Mouse (Mus musculus) erythroid progenitor cell, adult 5-6 weeks (primary cell): ENCODE results near the gene Ros1. TPM values are rescaled to one million over a fixed set of nuclear protein-coding genes. Genes with fewer than 3 reads are reported as not detected.

ENCODE experiments used
- ATAC-seq: replicated peaks from 2 replicates; pipeline ENCODE4 v1.8.0; 2016; ENCODE audit warnings: moderate number of reproducible peaks, mild to moderate bottlenecking, moderate TSS enrichment, inconsistent platforms; ENCODE audit not compliant: poor library complexity, low FRiP score, severe bottlenecking
- total RNA-seq, 2 experiments: library from RNA; stranded (forward) in 1 of 2; stranded (reverse) in 1 of 2; fragments of 150-400 nt in 1 of 2; fragments of 186-747, 209-891 nt in 1 of 2; gene quantifications; 2 replicates each; pipeline versions ENCODE4 v1.2.3 to v1.2.4; 2015 to 2017; ENCODE audit warnings: low replicate concordance in 2 of 2

Ros1 gene
- not detected in 2 replicates for total RNA-seq (2015; ENCODE audit: low replicate concordance)
- not detected in 2 replicates for total RNA-seq (2017; ENCODE audit: low replicate concordance)

DNA sequence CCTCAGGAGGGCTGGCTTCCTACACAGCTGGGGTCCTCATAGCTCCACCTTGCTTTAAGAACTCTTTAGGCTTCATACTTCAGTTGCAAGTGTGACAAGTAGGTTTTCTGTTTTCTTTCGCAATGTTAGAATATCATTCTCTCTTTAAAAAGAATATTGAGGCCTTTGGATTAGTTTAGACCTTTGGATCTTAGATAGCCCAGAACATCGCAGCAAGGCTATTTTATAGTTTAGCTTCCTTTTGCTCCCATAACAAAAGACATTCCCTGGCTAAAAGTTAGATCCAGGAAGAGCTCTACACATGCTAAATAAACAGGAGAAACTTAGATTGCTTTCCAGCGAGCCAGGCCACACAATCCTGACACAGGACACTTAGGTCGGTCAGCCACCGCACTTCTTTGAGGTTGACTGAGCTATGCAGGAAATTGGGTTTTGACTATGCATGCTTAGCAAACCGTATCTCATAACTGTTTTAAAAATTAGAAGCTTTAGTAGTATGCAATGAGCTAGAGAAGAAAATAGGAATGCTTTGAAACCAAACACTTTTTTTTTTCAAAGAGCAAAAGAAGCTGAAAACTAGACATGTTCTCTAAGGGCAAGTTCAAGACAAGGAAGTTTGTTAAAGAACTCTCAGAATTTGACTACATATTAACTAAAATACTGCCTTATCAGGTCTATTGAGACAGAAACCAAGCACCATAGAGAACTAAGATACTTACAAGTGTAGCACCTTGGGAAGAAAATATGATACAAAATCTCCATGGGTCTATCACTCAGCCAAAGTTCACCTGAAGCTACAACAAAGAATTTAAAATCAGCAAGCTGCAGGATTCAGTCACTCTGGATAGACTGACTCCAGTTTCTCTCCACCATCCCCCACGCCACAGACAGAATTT is at the start of gene Ros1:
Ros1 (minus strand) TSS at position 288 of the 896 bp plus-strand sequence.
- no peak for ATAC-seq

GRCm38 (mm10) chr10:52242680-52243323 is 47.8 kb upstream of the Ros1 start:
- no peak for ATAC-seq

- ATAC-seq: no peak
Observed at GRCm38 (mm10) chr10:52242015-52242414, 47.0 kb upstream of the Ros1 start.

- no peak for ATAC-seq
Observed at GRCm38 (mm10) chr10:52235461-52235860, 40.4 kb upstream of the Ros1 start.

GRCm38 (mm10) chr10:52234654-52234981 is 39.6 kb upstream of the Ros1 start:
- ATAC-seq: no peak

DNA sequence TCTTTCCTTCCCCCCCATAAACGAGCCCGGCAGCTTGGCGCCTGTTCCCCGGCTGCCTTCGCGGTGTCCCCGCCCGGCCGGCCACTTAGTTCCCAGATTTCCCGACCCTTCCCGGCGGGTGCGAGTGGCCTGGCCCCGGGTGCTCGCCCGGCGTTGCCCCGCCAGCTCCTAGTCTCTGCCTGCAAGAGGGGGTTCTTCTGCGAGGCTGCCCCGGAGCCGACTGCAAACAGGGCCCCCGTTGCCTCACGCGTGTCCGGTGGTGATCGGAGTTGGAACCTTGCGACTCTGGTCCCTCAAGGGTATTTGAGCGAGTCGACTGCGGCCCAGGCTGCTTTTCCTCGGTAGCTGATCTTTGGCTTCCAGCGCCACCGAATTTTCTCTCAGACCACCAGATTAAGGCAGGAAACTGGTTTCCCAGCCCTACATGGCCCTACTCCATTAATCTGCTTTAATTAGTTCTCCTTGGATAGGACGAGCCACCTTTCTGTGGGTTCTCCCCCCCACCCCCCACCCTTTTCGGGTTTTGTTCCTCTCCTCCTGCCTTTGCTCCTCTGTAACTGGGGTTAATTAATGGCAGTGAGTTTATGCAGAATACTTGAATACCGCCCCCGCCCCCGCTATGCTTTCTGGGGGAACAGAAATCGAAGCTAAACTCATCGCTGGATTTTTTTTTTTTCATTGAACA is 39.1 kb upstream of the Ros1 start:
- no peak for ATAC-seq

GRCm38 (mm10) chr10:52233301-52233968 is 38.4 kb upstream of the Ros1 start, which contains the start of gene Dcbld1:
Dcbld1 (plus strand) TSS chr10:52233619.
- no peak for ATAC-seq

DNA sequence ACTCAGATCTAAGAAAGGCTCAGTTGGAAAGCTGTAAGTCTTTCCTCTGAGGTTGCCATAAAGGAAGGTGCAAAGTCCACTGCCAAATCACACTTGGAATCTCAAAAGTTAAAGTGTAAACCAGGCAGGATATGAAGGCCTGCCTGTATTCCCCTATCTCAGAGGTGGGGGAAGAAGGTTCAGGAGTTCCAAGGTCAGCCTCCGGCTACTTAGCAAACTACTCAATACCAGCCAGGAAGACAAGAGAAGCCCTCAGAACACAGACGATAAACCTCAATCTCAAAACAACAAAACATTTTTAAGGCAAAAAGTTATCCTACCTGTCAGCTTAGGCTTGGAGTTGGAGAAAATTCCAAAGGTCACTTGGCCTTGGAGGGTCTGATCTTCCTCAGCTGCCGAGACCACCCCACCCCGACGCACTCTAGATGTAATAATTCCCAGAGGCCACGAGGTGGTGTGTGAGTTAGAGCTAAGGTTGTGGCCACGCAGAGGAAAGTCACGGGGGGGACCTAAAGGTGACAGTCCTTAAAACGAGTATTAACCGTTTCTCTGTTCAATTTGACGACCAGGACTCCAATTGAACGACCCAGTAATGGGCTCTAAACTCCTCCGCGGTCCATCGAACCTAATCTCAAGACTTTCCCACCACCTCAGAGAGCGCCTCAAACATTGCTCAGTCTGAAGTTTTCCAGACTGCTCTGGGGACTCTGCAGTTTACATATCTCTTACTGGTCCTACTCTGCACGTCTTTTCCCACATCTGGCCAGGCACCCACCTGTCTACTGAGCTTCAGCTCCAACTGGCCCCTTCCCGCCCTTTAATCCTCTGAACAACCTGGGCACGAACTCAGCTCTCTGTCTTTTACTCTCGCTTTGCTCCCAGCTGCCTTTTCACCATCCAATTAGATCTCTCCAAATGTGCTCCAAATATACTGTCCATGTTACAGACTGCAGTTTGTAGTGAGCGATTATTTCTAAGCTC is 37.4 kb upstream of the Ros1 start:
- ATAC-seq: no peak

DNA sequence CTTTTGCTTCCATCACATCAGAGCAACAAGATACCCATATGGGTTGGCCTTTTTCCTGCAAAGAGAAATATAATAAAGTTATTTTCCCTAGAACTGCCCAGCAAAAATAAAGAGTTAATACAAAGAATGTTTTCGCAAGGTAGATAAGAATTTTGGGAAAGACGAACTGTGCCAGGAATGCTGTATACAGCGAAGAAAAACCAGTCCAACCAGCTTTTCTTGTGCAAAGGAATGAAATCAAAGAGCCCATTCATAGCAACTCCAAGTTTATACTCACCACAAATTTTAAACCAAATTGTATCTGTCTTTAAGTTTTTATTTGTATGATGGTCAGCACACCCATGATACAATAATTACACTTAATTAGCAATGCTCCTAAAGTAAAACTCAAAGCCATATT is 24.6 kb upstream of the Ros1 start:
- ATAC-seq: no peak

DNA sequence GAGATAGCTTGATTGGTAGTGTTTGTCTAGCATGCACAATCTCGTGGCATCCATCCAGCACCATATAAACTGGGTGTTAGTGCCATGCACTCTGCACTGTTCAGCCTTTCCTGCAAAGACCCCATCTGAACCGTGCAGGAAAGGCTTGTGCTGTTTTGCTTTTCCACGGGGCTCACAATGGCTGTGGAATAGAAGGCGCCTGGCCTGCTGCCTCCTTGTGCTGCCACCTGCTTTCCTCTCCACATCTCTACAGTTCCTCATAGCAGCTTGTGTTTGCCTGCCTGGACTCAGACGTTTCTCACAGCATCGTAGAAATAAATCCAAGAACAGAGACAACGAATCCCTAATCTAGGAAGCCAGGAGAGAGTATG is 22.5 kb upstream of the Ros1 start:
- ATAC-seq: no peak

DNA sequence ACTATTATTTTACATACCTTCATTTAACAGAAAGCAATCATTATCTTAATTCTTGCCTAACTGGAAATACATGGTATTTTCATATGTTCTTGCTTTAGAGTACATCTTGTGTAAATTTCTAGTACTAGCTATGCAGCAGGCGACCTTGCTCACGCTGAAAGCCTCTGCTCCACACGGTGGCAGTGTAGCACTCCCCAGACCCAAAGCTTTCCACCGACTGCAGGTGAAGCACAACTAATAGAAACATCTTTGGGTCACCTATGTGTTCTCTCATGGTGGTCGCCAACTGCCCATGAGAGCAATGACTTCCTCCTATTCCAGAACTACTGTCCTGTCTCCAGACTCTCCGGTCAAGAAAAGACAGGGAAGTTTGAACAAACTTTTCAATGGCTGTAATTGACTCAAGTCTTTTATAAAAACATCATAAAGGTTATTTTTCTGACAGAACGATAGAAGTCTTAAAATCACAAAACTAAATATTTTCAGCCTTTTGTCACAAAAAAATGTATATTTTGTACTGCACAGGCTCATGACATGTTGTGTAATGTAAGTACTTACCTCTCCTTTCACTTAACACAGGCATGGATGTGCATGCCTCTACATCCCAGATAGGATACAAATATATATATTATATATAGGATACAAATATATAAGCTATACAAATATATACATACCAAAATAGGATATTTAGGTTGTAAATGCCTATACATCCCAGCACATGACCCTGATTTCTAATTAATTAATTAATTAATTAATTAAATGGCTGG is 21.9 kb upstream of the Ros1 start:
- ATAC-seq: no peak

DNA sequence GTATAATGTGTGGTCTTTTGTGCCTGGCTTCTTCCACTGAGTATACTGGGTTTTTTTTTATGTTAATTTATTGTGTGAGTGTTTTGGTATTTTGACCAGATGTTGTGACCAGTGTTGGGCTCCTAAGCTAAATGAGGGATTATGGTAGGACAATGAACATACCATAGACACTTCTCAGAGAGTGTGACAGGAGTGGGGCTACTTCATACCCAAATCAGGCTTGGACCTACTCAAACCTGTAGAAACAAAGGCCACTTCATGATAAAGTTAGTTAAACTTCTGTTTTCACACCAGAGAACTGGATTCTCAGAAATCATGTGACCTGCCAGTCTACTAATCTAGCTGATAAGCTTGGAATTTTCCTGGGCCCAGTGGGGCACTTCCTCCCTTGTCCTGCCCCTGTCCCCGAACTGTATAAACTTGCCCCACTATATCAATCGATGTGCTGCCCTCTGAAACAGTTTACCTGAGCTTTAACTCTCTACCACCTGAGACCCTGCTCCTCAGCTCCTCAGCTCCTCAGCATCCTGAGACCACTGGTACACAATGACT is 20.3 kb upstream of the Ros1 start:
- ATAC-seq: no peak

- ATAC-seq: no peak
Observed at GRCm38 (mm10) chr10:52204006-52204405, 9.0 kb upstream of the Ros1 start.

DNA sequence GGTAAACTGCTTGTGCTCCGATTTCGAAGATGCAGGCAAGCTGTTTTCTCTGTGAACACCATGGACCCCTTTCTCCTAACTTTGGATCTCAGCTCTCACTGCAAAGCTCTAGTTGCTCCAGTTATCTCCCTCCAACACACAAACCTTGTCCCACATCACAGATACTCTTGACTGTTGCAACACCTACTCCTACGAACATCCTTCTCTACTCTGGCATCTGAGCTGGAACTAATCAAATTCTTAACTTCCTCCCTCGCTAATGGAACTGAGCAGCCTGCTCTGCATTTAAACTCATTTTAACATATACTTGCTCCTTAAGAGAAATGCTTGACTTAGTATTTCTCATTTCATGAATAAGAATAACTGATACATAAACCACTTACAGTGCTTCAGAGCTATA is 9.1 kb downstream of the Ros1 start:
- ATAC-seq: no peak

- no peak for ATAC-seq
Observed at GRCm38 (mm10) chr10:52182878-52183277, 12.2 kb downstream of the Ros1 start.

- ATAC-seq: no peak
Observed at GRCm38 (mm10) chr10:52174376-52174775, 20.7 kb downstream of the Ros1 start.

DNA sequence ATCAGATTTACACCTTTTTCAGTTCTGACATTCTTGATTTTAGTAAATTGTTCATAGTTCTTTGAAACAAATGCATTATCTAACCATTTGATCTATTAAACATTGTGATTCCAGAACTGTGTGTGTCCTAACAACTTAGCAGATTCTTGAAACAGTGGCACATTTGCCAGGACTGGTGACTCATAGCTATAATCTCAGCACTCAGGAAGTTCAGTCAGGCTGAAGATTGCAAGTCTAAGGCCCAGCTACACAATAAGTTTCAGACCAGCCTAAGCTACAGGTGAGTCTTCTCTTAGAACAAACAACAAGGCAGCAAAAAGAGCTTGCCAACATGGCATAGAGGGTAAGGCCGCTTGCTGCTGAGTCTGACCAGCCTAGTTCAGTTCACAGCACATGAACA is 24.6 kb downstream of the Ros1 start:
- ATAC-seq: no peak

- no peak for ATAC-seq
Observed at GRCm38 (mm10) chr10:52169841-52170240, 25.2 kb downstream of the Ros1 start.
